Mouse (Mus musculus): ENCODE data around the gene Tmem167. TPM values are rescaled to one million over a fixed set of nuclear protein-coding genes. Genes with fewer than 3 reads are reported as not detected.
"Not testable (repeated sequence)": the region's sequence is repeated elsewhere in the genome, so short reads cannot be mapped to it uniquely, and the experiment has no call there.

The Tmem167 gene
- polyA plus RNA-seq (2016; fragmentation: Nextera tagmentation; extraction: Ambion mirVana): 73.3 and 74.7 TPM in 2 replicates

DNA sequence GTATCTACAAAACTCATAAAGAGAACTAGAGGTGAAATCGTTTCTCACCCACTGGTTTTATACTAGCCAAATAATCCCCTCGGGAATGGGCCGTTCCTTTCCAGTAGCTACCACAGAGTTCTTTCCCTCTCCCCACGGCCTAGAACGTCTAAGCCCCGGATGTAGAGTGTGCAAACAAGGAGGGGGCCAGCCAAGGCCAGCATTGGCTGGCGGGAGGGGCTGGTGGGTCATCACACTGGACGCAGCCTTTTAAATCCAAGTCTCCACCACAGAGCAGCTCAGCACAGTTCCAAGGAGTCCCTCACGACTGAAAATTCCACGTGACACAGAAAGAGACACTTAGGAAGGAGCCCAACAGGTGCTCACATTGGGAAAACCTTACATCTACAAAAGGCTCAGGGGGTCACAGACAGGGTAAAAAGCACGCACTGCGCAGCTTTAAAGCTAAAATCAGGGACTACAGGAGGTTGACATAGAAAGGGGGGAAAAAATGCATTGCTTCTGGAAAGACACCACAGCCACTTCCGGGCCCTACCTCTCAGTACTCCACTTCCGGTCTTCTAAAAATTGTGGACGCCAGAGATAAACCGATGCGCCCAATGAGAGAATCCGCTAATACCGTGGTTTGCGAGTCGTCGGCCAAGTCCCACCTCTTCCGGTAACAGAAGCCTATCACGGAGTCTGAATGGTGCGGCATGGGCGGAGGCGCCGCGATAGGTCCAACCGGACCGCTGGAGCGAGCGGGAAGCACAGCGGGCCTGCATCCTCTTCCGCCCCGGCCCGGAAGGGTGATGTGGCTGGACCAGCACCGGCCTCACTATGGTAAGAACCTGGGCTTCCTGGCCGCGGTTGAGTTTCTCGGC, at the start of gene Tmem167, which contains the start of gene Xrcc4:
Tmem167 (plus strand) TSS at position 162 of the 863 bp plus-strand sequence.
Xrcc4 (minus strand) TSS at position 647 of the 863 bp plus-strand sequence.
- H3K4me2 ChIP-seq: peak within 1 kb of the TSS; percentile 76
- H3K36me3 ChIP-seq: peaks cover 6% of the 10 kb centered on the region; the same call in 1 of the 2 replicates
- peak within 1 kb of the TSS; percentile 87 for H3K27ac ChIP-seq
- peaks cover 3% of the 10 kb centered on the region for H3K4me1 ChIP-seq (replicated peaks)
- peak within 1 kb of the TSS; percentile 85 for H3K4me3 ChIP-seq (replicated peaks)
- peak; percentile 100 for ATAC-seq (ENCODE audit: insufficient number of reproducible peaks, insufficient read depth, low FRiP score, low TSS enrichment, low read depth)
- H3K9ac ChIP-seq (replicated peaks): peak within 1 kb of the TSS; percentile 87
- no peaks in the 10 kb centered on the region for H3K27me3 ChIP-seq
- WGBS: 3% methylated on average over 41 of the region's 41 CpGs
- no peaks in the 10 kb centered on the region for H3K9me3 ChIP-seq

DNA sequence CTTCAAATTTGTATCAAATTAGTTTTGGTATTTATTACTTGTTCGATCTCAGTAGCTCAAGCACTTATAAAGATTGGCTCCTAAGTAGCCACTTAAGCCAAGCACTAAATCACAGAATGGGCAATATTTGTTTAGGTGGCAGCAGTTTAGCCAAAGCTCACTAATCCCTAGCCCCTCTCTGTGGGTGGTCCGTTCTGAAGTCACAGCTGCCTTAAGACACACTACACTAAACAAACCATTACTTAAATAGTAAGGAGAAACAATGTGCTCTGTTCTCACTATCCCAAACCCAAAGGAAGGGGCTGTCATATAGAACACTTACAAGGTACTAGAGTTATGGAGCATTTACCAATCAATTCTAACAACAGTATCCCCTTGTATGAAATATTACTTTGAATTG, 49.3 kb upstream of the Tmem167 start:
- Histone ChIP-seq H3K4me2 (no peak overlapping the region), H3K9ac (replicated peaks) (no peak overlapping the region), H3K27me3 (no peaks in the 10 kb centered on the region), H3K9me3 (no peaks in the 10 kb centered on the region), H3K4me3 (replicated peaks) (no peak overlapping the region), H3K27ac (no peak overlapping the region), H3K36me3 (no peaks in the 10 kb centered on the region), H3K4me1 (replicated peaks) (no peaks in the 10 kb centered on the region)
- ATAC-seq (ENCODE audit: insufficient number of reproducible peaks, insufficient read depth, low FRiP score, low TSS enrichment, low read depth): no peak
- 27% methylated on average over 2 of the region's 2 CpGs for WGBS

- H3K27ac ChIP-seq: no peak overlapping the region
- no peaks in the 10 kb centered on the region for H3K27me3 ChIP-seq
- no peak overlapping the region for H3K9ac ChIP-seq (replicated peaks)
- no peaks in the 10 kb centered on the region for H3K36me3 ChIP-seq
- H3K9me3 ChIP-seq: no peaks in the 10 kb centered on the region
- ATAC-seq (ENCODE audit: insufficient number of reproducible peaks, insufficient read depth, low FRiP score, low TSS enrichment, low read depth): no peak
- no peaks in the 10 kb centered on the region for H3K4me1 ChIP-seq (replicated peaks)
- H3K4me3 ChIP-seq (replicated peaks): no peak overlapping the region
- H3K4me2 ChIP-seq: no peak overlapping the region
- whole genome bisulfite sequencing: 84% methylated on average over 6 of the region's 6 CpGs
Observed at GRCm38 (mm10) chr13:90051735-90052134, 37.2 kb upstream of the Tmem167 start.

- 79% methylated on average over 3 of the region's 3 CpGs for WGBS
- Histone ChIP-seq H3K9me3 (no peaks in the 10 kb centered on the region), H3K27me3 (no peaks in the 10 kb centered on the region), H3K4me1 (replicated peaks) (no peaks in the 10 kb centered on the region), H3K36me3 (no peaks in the 10 kb centered on the region), H3K9ac (replicated peaks) (no peak overlapping the region), H3K4me3 (replicated peaks) (no peak overlapping the region), H3K27ac (no peak overlapping the region), H3K4me2 (no peak overlapping the region)
- no peak for ATAC-seq (ENCODE audit: insufficient number of reproducible peaks, insufficient read depth, low FRiP score, low TSS enrichment, low read depth)
Observed at GRCm38 (mm10) chr13:90052408-90052807, 36.5 kb upstream of the Tmem167 start.

DNA sequence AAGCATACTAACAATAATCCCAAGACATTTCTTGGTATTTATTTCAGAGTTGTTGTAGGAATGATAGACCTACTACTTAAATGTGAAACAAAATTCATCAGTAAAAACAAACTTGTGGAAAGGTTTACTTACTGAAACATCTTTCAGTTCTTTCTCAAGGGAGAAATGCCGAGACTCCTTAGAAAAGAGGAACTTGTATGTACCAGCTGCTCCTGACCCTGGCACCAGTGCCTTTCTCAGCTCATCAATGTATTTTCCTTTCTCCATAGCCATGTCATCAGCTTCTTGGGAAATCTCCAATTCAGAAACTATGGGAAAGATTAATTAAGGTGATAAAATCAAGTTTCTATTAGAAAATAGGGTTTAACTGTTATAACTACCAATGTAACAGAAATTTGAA, 27.0 kb upstream of the Tmem167 start:
- H3K27ac ChIP-seq: no peak overlapping the region
- no peaks in the 10 kb centered on the region for H3K4me1 ChIP-seq (replicated peaks)
- no peaks in the 10 kb centered on the region for H3K9me3 ChIP-seq
- no peaks in the 10 kb centered on the region for H3K36me3 ChIP-seq
- no peaks in the 10 kb centered on the region for H3K27me3 ChIP-seq
- no peak overlapping the region for H3K9ac ChIP-seq (replicated peaks)
- 92% methylated on average over 1 of the region's 1 CpGs for WGBS
- no peak overlapping the region for H3K4me3 ChIP-seq (replicated peaks)
- H3K4me2 ChIP-seq: no peak overlapping the region
- no peak for ATAC-seq (ENCODE audit: insufficient number of reproducible peaks, insufficient read depth, low FRiP score, low TSS enrichment, low read depth)

DNA sequence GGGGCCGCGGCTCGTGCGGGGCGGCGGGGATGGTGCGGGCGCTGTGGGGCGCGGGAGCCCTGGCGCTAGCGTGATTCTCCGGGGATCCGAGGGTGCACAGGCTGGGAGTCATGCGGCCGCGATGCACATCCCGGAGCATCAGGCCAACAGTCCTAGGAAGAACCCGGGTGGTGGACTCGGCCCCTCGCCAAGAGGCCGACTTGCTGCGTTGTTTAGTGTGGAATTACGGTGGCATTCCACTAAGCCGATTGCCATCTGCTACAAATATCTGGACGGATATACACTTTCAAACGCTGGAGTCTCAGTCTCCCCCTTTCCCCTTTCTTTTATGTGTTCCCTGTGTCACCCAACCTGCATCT, 881 bp downstream of the Tmem167 start:
- peak overlapping the region; percentile 76 for H3K4me2 ChIP-seq
- H3K4me1 ChIP-seq (replicated peaks): peaks cover 3% of the 10 kb centered on the region
- ATAC-seq (ENCODE audit: insufficient number of reproducible peaks, insufficient read depth, low FRiP score, low TSS enrichment, low read depth): peak; percentile 69; the same call in 1 of the 2 replicates
- peak overlapping the region; percentile 87 for H3K9ac ChIP-seq (replicated peaks)
- H3K4me3 ChIP-seq (replicated peaks): peak overlapping the region; percentile 85
- under 1% methylated on average over 26 of the region's 27 CpGs for WGBS
- H3K36me3 ChIP-seq: peaks cover 6% of the 10 kb centered on the region; the same call in 1 of the 2 replicates
- no peaks in the 10 kb centered on the region for H3K27me3 ChIP-seq
- no peaks in the 10 kb centered on the region for H3K9me3 ChIP-seq
- peak overlapping the region; percentile 85 for H3K27ac ChIP-seq

DNA sequence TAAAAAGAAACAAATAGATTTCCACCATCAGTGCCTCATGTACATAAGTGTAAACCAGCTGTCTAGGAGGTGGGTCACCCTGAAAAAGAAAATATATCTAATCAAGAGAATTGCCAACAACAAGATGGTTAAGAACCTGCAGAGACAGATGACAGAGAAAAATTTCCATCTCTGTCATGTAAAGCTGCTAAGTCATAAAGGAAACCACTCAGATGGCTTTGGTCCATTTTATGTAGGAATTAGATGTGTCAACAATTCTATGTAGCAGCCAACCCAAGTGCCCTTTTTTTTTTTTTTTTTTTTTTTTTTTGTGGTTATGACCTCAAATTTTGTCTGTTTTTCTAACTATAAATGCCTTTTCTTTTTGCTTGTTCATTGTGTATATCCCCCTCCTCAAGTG, 12.6 kb downstream of the Tmem167 start:
- no peak for ATAC-seq (ENCODE audit: insufficient number of reproducible peaks, insufficient read depth, low FRiP score, low TSS enrichment, low read depth)
- Histone ChIP-seq H3K9ac (replicated peaks) (no peak overlapping the region), H3K36me3 (peaks cover 50% of the 10 kb centered on the region)

GRCm38 (mm10) chr13:90106139-90106538, 17.2 kb downstream of the Tmem167 start:
- no peaks in the 10 kb centered on the region for H3K4me1 ChIP-seq (replicated peaks)
- no peaks in the 10 kb centered on the region for H3K27me3 ChIP-seq
- no peak overlapping the region for H3K9ac ChIP-seq (replicated peaks)
- H3K27ac ChIP-seq: no peak overlapping the region
- H3K4me3 ChIP-seq (replicated peaks): no peak overlapping the region
- peaks cover 59% of the 10 kb centered on the region for H3K36me3 ChIP-seq
- 94% methylated on average over 7 of the region's 7 CpGs for WGBS
- ATAC-seq (ENCODE audit: insufficient number of reproducible peaks, insufficient read depth, low FRiP score, low TSS enrichment, low read depth): no peak
- no peak overlapping the region for H3K4me2 ChIP-seq
- no peaks in the 10 kb centered on the region for H3K9me3 ChIP-seq

More for the DNA sequence above, 12.6 kb downstream of the Tmem167 start:
- Histone ChIP-seq H3K27me3 (no peaks in the 10 kb centered on the region), H3K4me1 (replicated peaks) (no peaks in the 10 kb centered on the region), H3K4me2 (no peak overlapping the region), H3K4me3 (replicated peaks) (no peak overlapping the region), H3K27ac (no peak overlapping the region), H3K9me3 (no peaks in the 10 kb centered on the region)

DNA sequence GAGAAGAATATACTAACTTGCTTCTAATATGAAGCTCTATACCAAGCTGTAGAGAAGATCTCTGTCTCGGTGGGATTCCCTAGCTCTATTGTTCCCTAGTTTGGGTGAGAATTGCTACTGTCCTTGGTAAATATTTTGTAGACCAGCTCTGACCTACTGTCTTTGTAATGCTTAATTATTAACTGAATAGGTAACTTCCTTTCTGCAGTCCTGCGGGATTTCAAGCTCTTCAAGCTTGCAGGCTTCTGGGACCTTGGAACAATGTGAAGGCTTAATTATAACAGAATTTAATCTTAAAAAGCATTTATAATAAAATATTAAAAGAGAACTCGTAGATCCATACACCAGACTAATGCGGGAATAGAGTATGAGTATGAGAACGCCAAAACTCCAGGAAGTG, 19.8 kb downstream of the Tmem167 start:
- not testable (repeated sequence) for H3K9ac ChIP-seq (replicated peaks); H3K4me2 ChIP-seq; H3K4me3 ChIP-seq (replicated peaks); H3K4me1 ChIP-seq (replicated peaks); H3K27ac ChIP-seq; H3K9me3 ChIP-seq; ATAC-seq (ENCODE audit: insufficient number of reproducible peaks, insufficient read depth, low FRiP score, low TSS enrichment, low read depth); H3K27me3 ChIP-seq
- peaks cover 40% of the 10 kb centered on the region for H3K36me3 ChIP-seq
- 95% methylated on average over 5 of the region's 5 CpGs for WGBS

GRCm38 (mm10) chr13:90111681-90112080, 22.8 kb downstream of the Tmem167 start:
- WGBS: 59% methylated on average over 1 of the region's 1 CpGs
- Histone ChIP-seq H3K36me3 (peaks cover 14% of the 10 kb centered on the region; the same call in 1 of the 2 replicates), H3K27ac (no peak overlapping the region), H3K4me3 (replicated peaks) (no peak overlapping the region), H3K9ac (replicated peaks) (no peak overlapping the region), H3K4me2 (no peak overlapping the region), H3K4me1 (replicated peaks) (no peaks in the 10 kb centered on the region), H3K9me3 (no peaks in the 10 kb centered on the region), H3K27me3 (no peaks in the 10 kb centered on the region)
- no peak for ATAC-seq (ENCODE audit: insufficient number of reproducible peaks, insufficient read depth, low FRiP score, low TSS enrichment, low read depth)

- no peak for ATAC-seq (ENCODE audit: insufficient number of reproducible peaks, insufficient read depth, low FRiP score, low TSS enrichment, low read depth)
- no peaks in the 10 kb centered on the region for H3K36me3 ChIP-seq
- H3K27me3 ChIP-seq: no peaks in the 10 kb centered on the region
- H3K4me2 ChIP-seq: no peak overlapping the region
- 87% methylated on average over 3 of the region's 3 CpGs for whole genome bisulfite sequencing
- H3K9ac ChIP-seq (replicated peaks): no peak overlapping the region
- H3K4me3 ChIP-seq (replicated peaks): no peak overlapping the region
- H3K27ac ChIP-seq: no peak overlapping the region
- peaks cover 5% of the 10 kb centered on the region; the same call in 1 of the 2 replicates for H3K4me1 ChIP-seq (replicated peaks)
- H3K9me3 ChIP-seq: no peaks in the 10 kb centered on the region
Observed at GRCm38 (mm10) chr13:90136156-90136910, 47.4 kb downstream of the Tmem167 start.

All from limb, embryonic 12.5 days (tissue).